Mouse (Mus musculus): Measurements from ENCODE around the gene Calcb.

- TF ChIP-seq TAL1 (IDR thresholded peaks at IDR 0.05; ENCODE audit: low read length): no peak
- TF ChIP-seq GATA1 (IDR thresholded peaks at IDR 0.05; ENCODE audit: low read length): no peak
Observed at GRCm38 (mm10) chr7:114700871-114701270, 17.6 kb upstream of the Calcb start.

Data from erythroblast, embryonic 14.5 days (primary cell).